Mouse (Mus musculus) G1E-ER4 (cell line): ENCODE data around the gene Lrrtm4. TPM values are rescaled to one million over a fixed set of nuclear protein-coding genes. Genes with fewer than 3 reads are reported as not detected.

ENCODE experiments used
- GATA1 ChIP-seq: IDR thresholded peaks from one replicate; pipeline ENCODE4 v1.8.0; 2012; ENCODE audit warnings: low read length, inconsistent platforms
- polyA plus RNA-seq: library from polyadenylated mRNA; stranded (reverse); fragments of >175 nt; gene quantifications from 2 replicates; pipeline ENCODE4 v1.2.3, GENCODE M21; 2012

Lrrtm4 gene
- polyA plus RNA-seq, 1 experiment, result not detected

- no peak for TF ChIP-seq GATA1
Measured at GRCm38 (mm10) chr6:80261595-80261994, 242.9 kb downstream of the Lrrtm4 start.

GRCm38 (mm10) chr6:80263972-80264371 lies 245.3 kb downstream of the Lrrtm4 start:
- no peak for TF ChIP-seq GATA1

GRCm38 (mm10) chr6:80264584-80264983 lies 245.9 kb downstream of the Lrrtm4 start:
- TF ChIP-seq GATA1, result no peak

- TF ChIP-seq GATA1, result no peak
Measured at GRCm38 (mm10) chr6:80265746-80266145, 247.1 kb downstream of the Lrrtm4 start.

- TF ChIP-seq GATA1, result no peak
Measured at GRCm38 (mm10) chr6:80286968-80287367, 268.3 kb downstream of the Lrrtm4 start.

GRCm38 (mm10) chr6:80301871-80302270 lies 283.2 kb downstream of the Lrrtm4 start:
- no peak for TF ChIP-seq GATA1

GRCm38 (mm10) chr6:80303568-80303967 lies 284.9 kb downstream of the Lrrtm4 start:
- no peak for TF ChIP-seq GATA1

GRCm38 (mm10) chr6:80328391-80328790 lies 309.7 kb downstream of the Lrrtm4 start:
- TF ChIP-seq GATA1, result no peak

- TF ChIP-seq GATA1, result no peak
Measured at GRCm38 (mm10) chr6:80331751-80332150, 313.1 kb downstream of the Lrrtm4 start.

GRCm38 (mm10) chr6:80352307-80352706 lies 333.6 kb downstream of the Lrrtm4 start:
- TF ChIP-seq GATA1, result no peak

GRCm38 (mm10) chr6:80357092-80357491 lies 338.4 kb downstream of the Lrrtm4 start:
- TF ChIP-seq GATA1, result no peak

GRCm38 (mm10) chr6:80363593-80363992 lies 344.9 kb downstream of the Lrrtm4 start:
- no peak for TF ChIP-seq GATA1

- no peak for TF ChIP-seq GATA1
Measured at GRCm38 (mm10) chr6:80366532-80366931, 347.9 kb downstream of the Lrrtm4 start.

GRCm38 (mm10) chr6:80389571-80389970 lies 370.9 kb downstream of the Lrrtm4 start:
- TF ChIP-seq GATA1, result no peak

- TF ChIP-seq GATA1, result no peak
Measured at GRCm38 (mm10) chr6:80406757-80407156, 388.1 kb downstream of the Lrrtm4 start.

GRCm38 (mm10) chr6:80440135-80440534 lies 421.5 kb downstream of the Lrrtm4 start:
- no peak for TF ChIP-seq GATA1

- TF ChIP-seq GATA1, result no peak
Measured at GRCm38 (mm10) chr6:80470546-80470945, 451.9 kb downstream of the Lrrtm4 start.

- no peak for TF ChIP-seq GATA1
Measured at GRCm38 (mm10) chr6:80476153-80476552, 457.5 kb downstream of the Lrrtm4 start.
